Mouse (Mus musculus) liver, embryonic 16.5 days (tissue): ENCODE measurements around the gene Ank. TPM values are rescaled to one million over a fixed set of nuclear protein-coding genes. Genes with fewer than 3 reads are reported as not detected.

ENCODE experiments used
- ATAC-seq: fragments of 200-750 bp; cut with Nextera tagmentation; 2 replicates; pipeline ENCODE4 v1.8.0; 2017; ENCODE audit warnings: low read depth, mild to moderate bottlenecking, moderate number of reproducible peaks, moderate library complexity
- H3K27ac ChIP-seq: fragments of 300-500 bp; sonication (generic); 2 replicates; pipeline ENCODE4 v1.5.1; 2014; ENCODE audit warnings: mild to moderate bottlenecking, low read length
- H3K27me3 ChIP-seq: fragments of 300-500 bp; sonication (generic); 2 replicates; pipeline ENCODE4 v1.6.1; 2014; ENCODE audit warnings: low read depth, low read length, mixed read lengths; ENCODE audit not compliant: control insufficient read depth, insufficient read depth
- H3K36me3 ChIP-seq: fragments of 300-500 bp; sonication (generic); 2 replicates; pipeline ENCODE4 v1.6.1; 2014; ENCODE audit warnings: mild to moderate bottlenecking; ENCODE audit not compliant: control insufficient read depth, insufficient read depth
- H3K4me1 ChIP-seq: fragments of 300-500 bp; sonication (generic); 2 replicates; pipeline ENCODE4 v1.6.1; 2014; ENCODE audit warnings: low read depth, low read length, mixed read lengths; ENCODE audit not compliant: control insufficient read depth
- H3K4me2 ChIP-seq: fragments of 300-500 bp; sonication (generic); 2 replicates; pipeline ENCODE4 v1.6.1; 2014; ENCODE audit warnings: low read depth, low read length, mixed read lengths
- H3K4me3 ChIP-seq: fragments of 300-500 bp; sonication (generic); 2 replicates; pipeline ENCODE4 v1.5.1; 2014; ENCODE audit warnings: low read depth, mild to moderate bottlenecking, low read length
- H3K9ac ChIP-seq: fragments of 300-500 bp; sonication (generic); 2 replicates; pipeline ENCODE4 v1.6.1; 2014; ENCODE audit warnings: low read depth, low read length
- H3K9me3 ChIP-seq: fragments of 300-500 bp; sonication (generic); replicated peaks from 2 replicates; pipeline ENCODE4 v1.6.1; 2016; ENCODE audit warnings: low read length; ENCODE audit not compliant: control insufficient read depth
- WGBS: fragments of 180-500 bp; shearing (Covaris S2); extraction: QIAGEN DNeasy Blood & Tissue Kit; methylation state at CpG from one replicate; pipeline ENCODE4 v1.1.7; 2014; ENCODE audit not compliant: insufficient replicate concordance; 5-methylcytosine and 5-hydroxymethylcytosine counted together
- polyA plus RNA-seq: library from polyadenylated mRNA; unstranded; fragments of >200 nt; fragmentation: Nextera tagmentation; extraction: Ambion mirVana; gene quantifications from 2 replicates; pipeline ENCODE4 v1.2.1, GENCODE M21; 2015

The Ank gene
- polyA plus RNA-seq, 1 experiment from 2014 or later, result 6.6 TPM

DNA sequence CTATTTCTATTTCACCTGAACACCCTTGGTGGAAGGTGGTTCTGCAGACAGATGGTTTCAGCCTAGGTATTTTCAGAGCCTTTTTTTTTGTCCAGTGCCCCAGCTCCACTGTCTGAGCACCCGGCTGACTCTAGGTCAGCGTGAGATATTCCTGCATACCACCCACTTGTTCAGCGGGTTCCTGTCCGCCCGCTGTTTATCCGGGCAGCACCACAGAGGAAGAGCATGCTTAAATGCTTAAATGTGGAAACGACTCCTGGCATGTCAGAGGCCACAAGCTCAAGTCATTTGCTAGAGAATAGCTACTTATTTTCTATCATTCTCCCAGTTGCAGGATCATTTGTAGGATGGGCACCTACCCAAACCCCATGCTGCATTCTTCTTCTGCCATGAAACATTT is 41.7 kb downstream of the Ank start:
- no peak for ATAC-seq
- Histone ChIP-seq H3K4me3 (no peak overlapping the region), H3K4me2 (no peak overlapping the region), H3K9me3 (no peaks in the 10 kb centered on the region), H3K36me3 (no peaks in the 10 kb centered on the region), H3K27ac (no peak overlapping the region), H3K27me3 (no peaks in the 10 kb centered on the region), H3K4me1 (peaks cover 20% of the 10 kb centered on the region), H3K9ac (no peak overlapping the region)
- WGBS, result 78% methylated on average over 7 of the region's 7 CpGs

DNA sequence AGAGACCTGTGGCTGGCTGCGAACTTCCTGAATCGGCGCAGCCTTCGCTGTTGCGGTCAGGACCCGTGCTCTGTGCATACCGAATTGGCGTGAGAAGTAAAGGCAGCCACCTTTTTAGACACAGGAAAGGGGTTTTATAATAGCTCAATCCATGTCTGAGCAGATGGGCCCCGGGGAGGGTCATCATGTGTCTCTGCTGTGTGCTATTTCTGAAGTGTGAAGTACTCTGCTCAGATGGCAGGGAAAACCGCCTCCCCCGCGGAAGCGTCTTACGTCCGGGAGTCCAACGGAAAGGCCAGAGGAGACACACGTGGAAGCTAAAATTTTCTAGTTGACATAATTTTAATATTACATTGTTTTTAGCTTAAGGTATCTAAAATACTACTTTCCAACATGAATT is 42.5 kb downstream of the Ank start:
- Histone ChIP-seq H3K4me3 (no peak overlapping the region), H3K27me3 (no peaks in the 10 kb centered on the region), H3K4me2 (no peak overlapping the region), H3K27ac (no peak overlapping the region), H3K4me1 (peaks cover 20% of the 10 kb centered on the region), H3K9ac (no peak overlapping the region), H3K36me3 (no peaks in the 10 kb centered on the region), H3K9me3 (no peaks in the 10 kb centered on the region)
- ATAC-seq, result no peak
- WGBS, result 92% methylated on average over 17 of the region's 17 CpGs

DNA sequence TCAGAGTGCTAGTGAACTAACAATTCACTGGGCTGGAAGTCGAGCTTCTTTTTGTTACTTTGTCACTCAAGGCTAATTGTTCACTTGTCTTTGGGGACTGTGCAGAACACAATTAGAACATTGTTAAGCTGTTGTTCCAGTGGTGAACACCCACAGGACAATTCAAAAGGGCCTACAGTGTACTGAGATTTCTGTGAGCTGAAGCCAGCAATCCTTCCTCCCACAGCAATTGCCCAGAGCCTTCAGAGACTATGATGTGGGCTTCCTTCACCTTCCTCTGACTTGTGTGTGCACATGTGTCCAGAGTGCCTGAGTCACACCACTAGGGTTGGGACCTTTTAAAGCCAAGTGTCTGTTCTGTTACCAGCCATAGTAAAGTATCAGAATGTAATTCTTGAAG is 50.5 kb downstream of the Ank start:
- Histone ChIP-seq H3K4me2 (no peak overlapping the region), H3K9ac (no peak overlapping the region), H3K9me3 (no peaks in the 10 kb centered on the region), H3K4me1 (no peaks in the 10 kb centered on the region), H3K27ac (no peak overlapping the region), H3K36me3 (no peaks in the 10 kb centered on the region), H3K4me3 (no peak overlapping the region), H3K27me3 (no peaks in the 10 kb centered on the region)
- 53% methylated on average over 1 of the region's 1 CpGs for WGBS
- no peak for ATAC-seq

DNA sequence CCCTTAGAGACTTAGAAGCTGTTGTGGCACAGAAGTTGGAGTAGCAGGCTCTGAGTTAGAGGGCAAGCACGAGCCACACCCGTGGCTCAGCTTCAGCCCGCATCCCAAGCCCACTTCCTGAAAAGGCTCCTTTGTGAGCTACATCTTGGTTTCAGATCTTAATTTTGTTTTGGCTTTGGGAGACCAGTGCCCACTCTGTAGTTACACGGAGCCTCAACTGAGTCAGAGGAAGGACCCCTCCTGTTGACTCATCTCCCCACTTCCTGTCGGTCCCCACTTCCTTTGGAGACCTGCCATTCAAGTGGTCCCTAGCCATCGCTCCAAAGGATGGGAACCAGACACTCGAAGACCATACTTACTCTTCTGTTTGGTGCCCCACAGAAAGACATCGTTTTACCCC is 51.5 kb downstream of the Ank start:
- H3K27ac ChIP-seq, result no peak overlapping the region
- no peak overlapping the region for H3K9ac ChIP-seq
- WGBS, result 27% methylated on average over 8 of the region's 8 CpGs
- no peak overlapping the region for H3K4me3 ChIP-seq
- H3K27me3 ChIP-seq, result no peaks in the 10 kb centered on the region
- H3K4me1 ChIP-seq, result no peaks in the 10 kb centered on the region
- H3K36me3 ChIP-seq, result no peaks in the 10 kb centered on the region
- no peak for ATAC-seq
- no peak overlapping the region for H3K4me2 ChIP-seq
- no peaks in the 10 kb centered on the region for H3K9me3 ChIP-seq

DNA sequence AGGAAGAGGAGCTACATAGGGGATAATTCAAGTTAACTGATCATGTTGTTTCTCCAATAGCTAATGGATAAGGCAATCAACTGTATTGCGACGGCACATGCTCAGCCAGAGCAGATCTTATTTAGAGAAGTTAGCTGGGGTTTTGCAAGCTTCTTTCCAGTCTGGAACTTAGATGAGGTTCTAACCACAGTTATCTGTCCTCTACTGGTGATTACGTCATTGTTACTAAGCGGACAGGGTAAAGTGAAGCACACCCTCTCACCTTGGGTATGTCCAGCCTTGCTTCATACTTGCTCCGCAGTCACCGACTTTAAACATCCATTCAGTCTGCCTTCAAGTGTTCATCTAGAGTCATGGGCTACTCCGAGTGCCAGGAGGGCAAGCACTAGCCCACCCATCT is 53.4 kb downstream of the Ank start:
- H3K27ac ChIP-seq, result no peak overlapping the region
- no peak overlapping the region for H3K4me2 ChIP-seq
- ATAC-seq, result no peak
- 68% methylated on average over 7 of the region's 7 CpGs for WGBS
- no peaks in the 10 kb centered on the region for H3K9me3 ChIP-seq
- no peaks in the 10 kb centered on the region for H3K36me3 ChIP-seq
- no peak overlapping the region for H3K4me3 ChIP-seq
- no peaks in the 10 kb centered on the region for H3K27me3 ChIP-seq
- no peaks in the 10 kb centered on the region for H3K4me1 ChIP-seq
- H3K9ac ChIP-seq, result no peak overlapping the region

DNA sequence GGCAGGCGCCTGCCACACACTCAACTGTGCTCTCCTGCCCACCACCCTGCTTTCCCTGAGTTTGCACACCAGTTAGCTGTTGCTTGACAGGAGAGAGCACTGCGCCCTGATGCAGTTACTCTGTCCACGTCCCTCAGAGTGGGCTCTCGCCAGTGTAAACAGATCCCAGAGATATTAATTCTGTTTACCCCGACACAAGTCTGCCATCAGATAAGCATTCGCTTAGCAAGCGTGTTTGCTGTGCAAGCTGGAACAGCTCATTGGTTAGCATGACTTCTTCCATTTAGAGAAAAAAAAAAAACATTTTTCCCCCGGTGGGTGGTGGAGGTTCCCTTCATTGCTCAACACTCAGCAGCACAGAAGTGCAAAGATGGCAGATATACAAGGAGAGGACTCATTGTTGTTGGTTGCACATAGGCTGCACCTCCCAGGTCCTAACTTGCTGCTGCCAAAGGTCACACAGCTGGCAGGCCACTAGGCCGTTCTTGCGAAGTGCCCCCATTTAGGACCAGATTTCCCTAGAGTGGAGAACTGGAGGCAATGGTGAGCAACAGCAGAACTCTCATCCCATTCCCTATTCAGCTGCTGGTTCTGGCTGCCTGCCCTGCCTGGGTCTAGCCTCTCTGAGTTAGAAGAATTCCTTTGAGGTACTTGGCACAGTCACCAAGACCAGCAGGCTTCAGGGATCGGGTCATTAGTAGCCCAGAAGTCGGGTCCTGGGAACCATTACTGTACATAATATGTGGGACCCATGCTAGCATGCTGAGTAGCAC is 58.9 kb downstream of the Ank start:
- Histone ChIP-seq H3K9me3 (no peaks in the 10 kb centered on the region), H3K27me3 (no peaks in the 10 kb centered on the region), H3K4me2 (no peak overlapping the region), H3K36me3 (no peaks in the 10 kb centered on the region), H3K4me3 (no peak overlapping the region), H3K4me1 (peaks cover 2% of the 10 kb centered on the region), H3K27ac (no peak overlapping the region), H3K9ac (no peak overlapping the region)
- peak; percentile 16; the same call in 1 of the 2 replicates for ATAC-seq
- 63% methylated on average over 12 of the region's 12 CpGs for WGBS

DNA sequence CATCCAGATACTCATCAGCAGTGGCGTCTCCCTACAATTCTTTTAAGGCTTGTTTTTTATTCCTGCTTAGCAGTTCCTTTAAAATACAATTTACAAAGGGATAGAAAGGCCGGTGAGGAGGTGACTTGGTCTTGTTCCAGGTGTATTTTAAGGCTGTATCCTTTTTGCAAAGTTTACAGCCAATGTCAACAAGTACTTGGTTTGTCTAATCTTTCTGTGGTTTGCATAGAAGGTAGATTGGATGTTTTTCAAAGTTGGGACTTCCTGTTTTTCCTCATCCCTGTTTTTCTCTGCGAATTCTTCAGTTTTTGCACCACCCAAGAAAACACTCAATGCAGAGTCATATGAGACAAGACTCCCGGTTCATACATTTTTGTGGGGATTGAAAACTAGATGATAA is 62.4 kb downstream of the Ank start:
- H3K4me1 ChIP-seq, result peaks cover 2% of the 10 kb centered on the region
- H3K27ac ChIP-seq, result no peak overlapping the region
- H3K27me3 ChIP-seq, result no peaks in the 10 kb centered on the region
- WGBS, result 52% methylated on average over 4 of the region's 4 CpGs
- H3K36me3 ChIP-seq, result no peaks in the 10 kb centered on the region
- no peak overlapping the region for H3K4me3 ChIP-seq
- H3K4me2 ChIP-seq, result no peak overlapping the region
- no peak for ATAC-seq
- no peaks in the 10 kb centered on the region for H3K9me3 ChIP-seq
- no peak overlapping the region for H3K9ac ChIP-seq

DNA sequence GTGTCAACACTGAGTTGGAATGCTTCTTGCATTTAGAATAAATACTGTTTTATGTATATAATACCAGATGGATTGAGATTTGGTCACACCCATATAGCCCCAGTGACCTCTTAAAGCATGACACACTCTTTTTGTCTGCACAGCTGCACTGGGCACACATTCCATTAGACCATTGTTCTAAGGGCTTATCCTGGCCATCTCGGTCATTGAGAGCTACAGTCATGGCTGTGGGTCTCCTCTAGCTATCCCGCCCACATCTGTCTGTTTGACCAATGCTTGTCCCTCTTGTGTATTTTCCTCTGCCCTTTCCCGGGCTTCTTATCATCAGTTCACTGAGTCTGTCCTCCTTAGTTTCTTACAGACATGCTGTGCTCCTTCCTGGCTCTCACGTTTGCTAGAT is 63.5 kb downstream of the Ank start:
- Histone ChIP-seq H3K4me3 (no peak overlapping the region), H3K9me3 (no peaks in the 10 kb centered on the region), H3K9ac (no peak overlapping the region), H3K4me1 (peaks cover 2% of the 10 kb centered on the region), H3K36me3 (no peaks in the 10 kb centered on the region), H3K4me2 (no peak overlapping the region), H3K27me3 (no peaks in the 10 kb centered on the region), H3K27ac (no peak overlapping the region)
- 50% methylated on average over 4 of the region's 4 CpGs for WGBS
- no peak for ATAC-seq

DNA sequence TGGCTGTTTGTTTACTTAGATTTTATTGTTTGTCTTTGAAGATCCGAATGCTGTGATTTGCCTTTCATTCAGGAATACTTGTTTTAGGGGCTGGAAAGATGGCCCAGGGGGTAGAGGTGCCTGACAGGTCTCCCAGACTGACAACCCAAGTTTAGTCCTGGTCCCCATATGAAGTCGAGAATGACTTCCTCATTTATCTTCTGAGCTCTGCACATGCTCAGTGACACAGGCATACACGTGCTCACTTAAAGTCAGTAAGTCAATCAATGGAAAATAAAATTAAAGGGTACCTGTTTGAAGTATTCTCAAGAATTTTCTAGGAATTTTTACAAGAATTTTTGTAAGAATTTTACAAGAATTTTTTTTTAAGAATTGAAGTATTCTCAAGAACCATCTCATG is 66.6 kb downstream of the Ank start:
- no peak overlapping the region for H3K4me2 ChIP-seq
- H3K4me1 ChIP-seq, result no peaks in the 10 kb centered on the region
- no peak for ATAC-seq
- no peaks in the 10 kb centered on the region for H3K27me3 ChIP-seq
- H3K4me3 ChIP-seq, result no peak overlapping the region
- WGBS, result 37% methylated on average over 3 of the region's 3 CpGs
- H3K9me3 ChIP-seq, result no peaks in the 10 kb centered on the region
- H3K27ac ChIP-seq, result no peak overlapping the region
- H3K36me3 ChIP-seq, result no peaks in the 10 kb centered on the region
- H3K9ac ChIP-seq, result no peak overlapping the region
